Mouse (Mus musculus) frontal cortex, postnatal 10 days (tissue): Measurements from ENCODE around the gene Sympk.

Source experiments
- DNase-seq, 2 experiments: peaks; one replicate each; pipeline ENCODE4 v3.0.0; 2022; ENCODE audit warnings: low spot score in 2 of 2, mixed read lengths in 1 of 2

The Sympk gene

DNA sequence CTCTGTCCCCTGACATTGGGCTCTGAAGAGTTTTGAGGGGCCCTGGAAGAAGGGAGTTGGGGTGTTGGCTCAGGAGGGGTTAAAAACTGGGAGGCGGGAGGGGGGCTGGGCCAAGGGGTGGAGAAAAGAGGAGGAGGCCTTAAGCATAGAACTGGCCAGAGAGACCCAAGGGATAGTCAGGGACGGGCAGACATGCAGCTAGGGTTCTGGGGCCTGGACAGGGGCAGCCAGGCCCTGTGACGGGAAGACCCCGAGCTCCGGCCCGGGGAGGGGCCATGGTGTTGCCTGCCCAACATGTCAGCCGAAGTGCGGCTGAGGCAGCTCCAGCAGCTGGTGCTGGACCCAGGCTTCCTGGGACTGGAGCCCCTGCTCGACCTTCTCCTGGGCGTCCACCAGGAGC lies 59.5 kb downstream of the Sympk start, which contains the start of gene Dmpk:
Gene Dmpk (plus strand): TSS at position 149 of the 400 bp plus-strand sequence.
- DNase-seq: no peak

- no peak for DNase-seq
Observed at GRCm38 (mm10) chr7:19084277-19084771, 60.1 kb downstream of the Sympk start.

DNA sequence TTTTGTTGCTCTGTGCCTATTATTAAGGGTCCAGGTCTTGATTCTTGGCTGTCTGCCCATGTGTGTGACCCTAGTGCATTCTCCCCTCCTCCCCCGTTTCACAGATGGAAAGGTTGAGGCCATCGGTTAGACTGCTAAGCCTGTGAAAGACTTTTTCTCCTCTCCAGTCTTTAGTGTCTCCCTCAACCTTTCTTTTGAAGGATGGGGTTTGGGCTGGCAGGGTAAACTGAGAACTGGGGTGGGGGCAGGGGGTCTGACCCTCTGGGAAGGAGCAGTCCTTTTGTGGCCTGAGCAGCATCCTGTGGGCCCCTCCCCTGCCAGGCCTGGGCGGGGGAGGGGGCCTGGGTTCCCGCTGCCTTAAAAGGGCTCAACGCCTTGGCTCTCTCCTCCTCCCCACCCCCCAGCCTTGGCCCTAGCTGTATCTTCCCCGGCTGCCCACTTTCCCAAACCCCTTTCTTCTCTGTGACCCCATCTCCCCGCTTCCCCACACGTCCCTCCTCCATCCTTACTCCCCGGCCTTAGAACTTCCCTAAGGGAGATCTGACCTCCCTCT lies 60.8 kb downstream of the Sympk start:
- no peak for DNase-seq

DNA sequence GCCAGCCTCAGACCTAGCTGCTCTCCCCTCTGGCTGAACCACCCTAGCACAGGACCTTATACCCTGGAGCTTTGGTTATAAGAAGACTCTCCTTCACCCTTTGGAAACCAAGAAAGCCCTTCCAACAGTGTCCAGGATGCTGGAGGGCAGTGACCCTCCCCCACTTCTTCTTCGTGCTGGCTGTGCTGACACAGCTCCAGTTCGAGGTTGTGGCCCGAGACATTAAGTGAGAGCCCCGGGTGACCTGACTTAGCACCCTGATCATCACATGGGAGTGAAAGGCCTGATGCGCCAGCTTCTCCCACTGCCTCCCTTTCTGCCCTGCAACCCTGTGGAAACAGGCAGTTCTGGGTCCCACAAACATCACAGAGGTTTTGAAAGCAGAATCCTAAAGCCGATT lies 61.3 kb downstream of the Sympk start:
- no peak for DNase-seq

GRCm38 (mm10) chr7:19086042-19086441 lies 61.9 kb downstream of the Sympk start:
- DNase-seq: no peak

DNA sequence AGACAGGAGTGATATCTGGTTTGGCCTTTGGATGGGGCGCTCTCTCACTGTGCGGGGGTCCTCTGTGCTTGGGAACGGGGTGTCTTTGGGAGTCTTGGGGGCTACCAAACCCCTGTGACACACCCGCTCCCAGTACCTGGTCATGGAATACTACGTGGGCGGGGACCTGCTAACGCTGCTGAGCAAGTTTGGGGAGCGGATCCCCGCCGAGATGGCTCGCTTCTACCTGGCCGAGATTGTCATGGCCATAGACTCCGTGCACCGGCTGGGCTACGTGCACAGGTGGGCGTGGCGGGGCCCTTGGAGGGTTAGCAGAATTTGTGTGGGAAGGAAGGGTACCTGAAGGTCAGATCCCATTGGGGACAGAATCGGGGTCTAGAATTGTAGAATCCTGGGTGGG lies 62.6 kb downstream of the Sympk start:
- DNase-seq: no peak

GRCm38 (mm10) chr7:19088813-19089212 lies 64.6 kb downstream of the Sympk start:
- DNase-seq: peak in 1 of 2 experiments; percentile 49

DNA sequence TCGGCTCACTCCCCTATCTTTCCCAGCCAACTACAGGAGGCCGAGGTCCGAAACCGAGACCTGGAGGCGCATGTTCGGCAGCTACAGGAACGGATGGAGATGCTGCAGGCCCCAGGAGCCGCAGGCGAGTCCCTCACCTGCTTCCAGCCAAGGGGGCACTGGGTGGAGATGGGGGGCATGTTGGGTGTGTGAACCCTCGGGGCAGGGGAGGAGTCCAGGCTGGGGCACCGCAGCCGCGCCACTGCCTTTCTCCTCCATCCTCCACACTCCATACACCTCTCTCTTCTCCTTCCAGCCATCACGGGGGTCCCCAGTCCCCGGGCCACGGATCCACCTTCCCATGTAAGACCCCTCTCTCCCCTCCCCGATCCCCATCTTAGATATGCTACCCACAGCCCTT lies 67.7 kb downstream of the Sympk start:
- no peak for DNase-seq

DNA sequence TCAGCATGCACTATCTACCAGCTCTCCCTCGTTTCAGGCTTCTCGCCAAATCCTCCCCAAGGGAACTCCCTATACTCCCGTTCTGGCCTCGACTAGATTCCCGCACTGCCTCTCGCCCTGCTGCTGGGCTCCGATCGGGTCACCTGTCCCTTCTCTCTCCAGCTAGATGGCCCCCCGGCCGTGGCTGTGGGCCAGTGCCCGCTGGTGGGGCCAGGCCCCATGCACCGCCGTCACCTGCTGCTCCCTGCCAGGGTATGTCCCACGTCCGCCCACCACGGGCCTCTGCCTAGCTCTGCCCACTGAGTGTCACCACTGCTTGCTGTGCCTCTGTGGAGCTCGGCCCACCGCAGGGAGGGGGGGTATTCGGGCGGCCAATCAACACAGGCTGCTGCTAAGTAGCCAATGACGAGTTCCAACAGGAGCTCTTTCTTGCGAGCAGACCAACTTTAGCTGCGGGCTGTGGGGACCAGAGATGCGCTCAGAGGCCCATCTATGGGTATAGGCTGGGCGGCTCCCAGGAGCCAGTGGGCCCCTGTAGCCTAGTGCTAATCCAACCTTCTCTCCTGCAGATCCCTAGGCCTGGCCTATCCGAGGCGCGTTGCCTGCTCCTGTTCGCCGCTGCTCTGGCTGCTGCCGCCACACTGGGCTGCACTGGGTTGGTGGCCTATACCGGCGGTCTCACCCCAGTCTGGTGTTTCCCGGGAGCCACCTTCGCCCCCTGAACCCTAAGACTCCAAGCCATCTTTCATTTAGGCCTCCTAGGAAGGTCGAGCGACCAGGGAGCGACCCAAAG lies 68.4 kb downstream of the Sympk start:
- DNase-seq: peak in 1 of 2 experiments; percentile 58

DNA sequence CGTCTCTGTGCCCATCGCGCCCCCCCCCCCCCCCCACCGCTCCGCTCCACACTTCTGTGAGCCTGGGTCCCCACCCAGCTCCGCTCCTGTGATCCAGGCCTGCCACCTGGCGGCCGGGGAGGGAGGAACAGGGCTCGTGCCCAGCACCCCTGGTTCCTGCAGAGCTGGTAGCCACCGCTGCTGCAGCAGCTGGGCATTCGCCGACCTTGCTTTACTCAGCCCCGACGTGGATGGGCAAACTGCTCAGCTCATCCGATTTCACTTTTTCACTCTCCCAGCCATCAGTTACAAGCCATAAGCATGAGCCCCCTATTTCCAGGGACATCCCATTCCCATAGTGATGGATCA lies 69.0 kb downstream of the Sympk start:
- DNase-seq: peak in 1 of 2 experiments; percentile 79

DNA sequence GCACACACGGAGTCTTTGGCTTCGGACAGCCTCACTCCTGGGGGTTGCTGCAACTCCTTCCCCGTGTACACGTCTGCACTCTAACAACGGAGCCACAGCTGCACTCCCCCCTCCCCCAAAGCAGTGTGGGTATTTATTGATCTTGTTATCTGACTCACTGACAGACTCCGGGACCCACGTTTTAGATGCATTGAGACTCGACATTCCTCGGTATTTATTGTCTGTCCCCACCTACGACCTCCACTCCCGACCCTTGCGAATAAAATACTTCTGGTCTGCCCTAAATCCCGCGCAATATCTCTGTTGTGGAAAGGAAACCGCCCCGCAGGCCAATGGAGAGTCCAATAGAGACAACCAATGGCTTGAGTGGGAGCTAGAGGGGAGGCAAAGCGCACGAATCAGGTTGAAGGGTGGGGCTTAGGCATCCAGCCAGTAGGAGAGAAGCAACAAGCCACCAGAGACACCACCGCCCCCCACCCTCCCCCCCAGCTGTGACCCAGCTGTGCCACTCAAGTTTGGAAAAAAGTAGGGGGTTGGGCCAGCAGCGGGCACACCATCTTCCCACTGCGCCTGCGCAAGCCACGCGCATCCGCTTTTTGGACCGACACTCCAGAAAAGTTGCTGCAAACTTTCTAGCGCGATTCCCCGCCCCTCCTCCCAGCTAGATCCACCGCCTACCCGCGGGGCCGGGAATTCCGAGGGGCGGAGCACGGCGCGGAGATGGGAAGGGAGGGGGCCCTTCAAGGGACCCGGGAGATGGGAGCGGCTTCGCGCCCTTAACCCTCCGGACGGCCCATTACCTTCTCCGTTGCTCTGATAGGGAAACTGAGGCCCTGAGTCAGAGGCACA lies 69.6 kb downstream of the Sympk start:
- DNase-seq: peak; percentile 87 to 89

GRCm38 (mm10) chr7:19094471-19094825 lies 70.3 kb downstream of the Sympk start, which contains the start of gene Six5:
TSS of gene Six5 (plus strand) at chr7:19094594.
- DNase-seq: no peak

DNA sequence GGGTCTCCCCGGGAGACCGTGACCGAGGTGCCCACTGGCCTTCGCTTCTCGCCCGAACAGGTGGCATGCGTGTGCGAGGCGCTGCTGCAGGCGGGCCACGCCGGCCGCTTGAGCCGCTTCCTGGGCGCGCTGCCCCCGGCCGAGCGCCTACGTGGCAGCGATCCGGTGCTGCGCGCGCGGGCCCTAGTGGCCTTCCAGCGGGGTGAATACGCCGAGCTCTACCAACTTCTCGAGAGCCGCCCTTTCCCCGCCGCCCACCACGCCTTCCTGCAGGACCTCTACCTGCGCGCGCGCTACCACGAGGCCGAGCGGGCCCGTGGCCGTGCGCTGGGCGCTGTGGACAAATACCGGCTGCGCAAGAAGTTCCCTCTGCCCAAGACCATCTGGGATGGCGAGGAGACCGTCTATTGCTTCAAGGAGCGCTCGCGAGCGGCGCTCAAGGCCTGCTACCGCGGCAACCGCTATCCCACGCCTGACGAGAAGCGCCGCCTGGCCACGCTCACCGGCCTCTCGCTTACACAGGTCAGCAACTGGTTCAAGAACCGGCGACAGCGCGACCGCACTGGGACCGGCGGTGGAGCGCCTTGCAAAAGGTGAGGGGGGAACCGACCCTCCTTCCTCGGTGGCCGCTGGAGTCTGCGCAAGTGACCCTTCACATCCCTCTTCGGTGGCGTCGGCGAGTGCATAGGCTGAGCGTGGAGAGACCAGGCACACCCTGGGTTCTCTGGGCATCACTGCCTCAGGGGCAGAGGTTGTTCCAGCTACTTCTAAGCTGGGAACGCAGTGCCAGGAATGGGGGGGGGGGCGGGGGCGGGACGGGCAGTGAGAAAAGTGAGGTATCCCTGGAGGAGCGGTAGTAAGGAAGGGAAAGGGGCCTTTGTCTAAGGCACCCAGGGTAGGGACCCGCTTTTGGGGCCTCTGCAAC lies 70.9 kb downstream of the Sympk start:
- DNase-seq: peak in 1 of 2 experiments; percentile 40

GRCm38 (mm10) chr7:19095751-19096110 lies 71.6 kb downstream of the Sympk start:
- no peak for DNase-seq

GRCm38 (mm10) chr7:19096421-19096976 lies 72.3 kb downstream of the Sympk start:
- DNase-seq: no peak

GRCm38 (mm10) chr7:19097217-19097616 lies 73.0 kb downstream of the Sympk start:
- no peak for DNase-seq

DNA sequence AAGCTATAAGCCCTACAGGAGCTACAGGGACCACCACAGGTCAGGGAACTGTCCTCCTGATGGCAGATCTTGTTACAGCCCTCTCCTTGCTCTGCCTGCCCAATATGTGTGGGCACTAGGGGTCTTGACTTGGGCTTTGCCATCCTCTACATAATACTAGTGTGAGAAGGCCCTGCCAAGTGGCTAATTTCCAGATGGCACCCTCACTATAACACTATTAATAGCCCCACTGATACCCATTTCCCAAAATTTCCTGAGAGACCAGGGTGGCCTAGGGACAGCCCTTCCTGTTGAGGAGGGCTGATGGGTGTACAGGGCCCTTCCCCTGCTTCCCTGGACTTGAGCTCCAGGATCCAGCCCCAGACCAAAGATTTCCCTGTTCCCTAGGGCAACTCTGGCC lies 73.7 kb downstream of the Sympk start:
- DNase-seq: no peak

GRCm38 (mm10) chr7:19098811-19099210 lies 74.6 kb downstream of the Sympk start:
- DNase-seq: no peak

GRCm38 (mm10) chr7:19100290-19100689 lies 76.1 kb downstream of the Sympk start:
- no peak for DNase-seq

DNA sequence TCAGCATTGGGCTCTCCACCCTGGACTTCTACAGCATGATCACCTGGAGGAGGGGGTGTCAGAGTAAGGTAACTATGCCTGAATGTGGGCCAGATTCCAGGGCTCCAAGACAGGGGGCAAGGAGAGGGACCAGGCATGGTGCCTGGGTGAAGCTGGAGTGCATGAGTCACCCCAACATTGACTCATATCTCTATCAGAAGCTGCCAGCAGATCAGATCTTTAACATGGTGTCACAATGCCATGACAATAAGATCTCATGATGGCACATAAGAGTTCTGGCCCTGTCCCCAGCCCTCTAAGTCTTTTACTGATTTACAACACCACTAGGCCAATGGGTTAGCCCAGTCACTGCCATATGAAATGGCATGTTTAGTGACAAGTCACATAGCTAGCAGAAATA lies 79.6 kb downstream of the Sympk start:
- DNase-seq: no peak
